In genomic region chr3:69126509-69127345, GRCm38 (mm10) we compare ENCODE assay signal across 8 mouse cellular contexts. TPM values are rescaled to one million over a fixed set of nuclear protein-coding genes. Genes with fewer than 3 reads are reported as not detected.
A peak's percentile ranks its signal among the peaks of the same experiment; 100 is the strongest.
DNase-seq lines count a peak whose midpoint lies in the region; ATAC-seq lines count a peak whose summit lies in the region.

Gene Kpna4, minus strand, starts transcription at chr3:69127113.

- no peaks in the 10 kb centered on the region for H3K27me3 ChIP-seq in hindbrain, embryonic 16.5 days (replicated peaks; ENCODE audit: control insufficient read depth, insufficient read depth, low read length)

- under 1% methylated on average over 83 of the region's 107 CpGs for WGBS in hindbrain, embryonic 16.5 days
- under 1% methylated on average over 90 of the region's 107 CpGs for WGBS in macrophage (ENCODE audit: missing documents)

- H3K4me2 ChIP-seq in hindbrain, embryonic 16.5 days (ENCODE audit: low read length), result peak within 1 kb of the TSS; percentile 91

- no peaks in the 10 kb centered on the region for H3K36me3 ChIP-seq in hindbrain, embryonic 16.5 days (ENCODE audit: control insufficient read depth, insufficient read depth, low read length)
- no peaks in the 10 kb centered on the region for H3K36me3 ChIP-seq in macrophage (ENCODE audit: inconsistent target)

- peak; percentile 96 for DNase-seq in WW6 (ENCODE audit: low read depth, low spot score)
- DNase-seq in cerebellum, postnatal 4 days (ENCODE audit: low spot score in 2 of 2), result peak; percentile 82 to 93
- DNase-seq in gastrocnemius, adult 18-20 months (ENCODE audit: low spot score), result peak; percentile 93
- DNase-seq in left cerebral cortex, adult 18-20 months (ENCODE audit: low spot score in 2 of 2), result peak; percentile 90 to 96
- DNase-seq in right cerebral cortex, adult 18-20 months, result peak; percentile 96
- DNase-seq in urinary bladder, postnatal 10 days (ENCODE audit: low spot score), result peak; percentile 79

- no peaks in the 10 kb centered on the region for H3K9me3 ChIP-seq in hindbrain, embryonic 16.5 days (ENCODE audit: control insufficient read depth, low read length)

- peak; percentile 98 for ATAC-seq in hindbrain, embryonic 16.5 days

- H3K79me2 ChIP-seq in macrophage (ENCODE audit: inconsistent target), result peaks cover 45% of the 10 kb centered on the region

- peak within 1 kb of the TSS; percentile 99 for H3K9ac ChIP-seq in hindbrain, embryonic 16.5 days (ENCODE audit: low read depth, low read length)

- H3K4me3 ChIP-seq in hindbrain, embryonic 16.5 days (ENCODE audit: low read length), result peak within 1 kb of the TSS; percentile 96
- H3K4me3 ChIP-seq in macrophage (ENCODE audit: inconsistent target), result peak within 1 kb of the TSS; percentile 85

- H3K4me1 ChIP-seq in hindbrain, embryonic 16.5 days (ENCODE audit: control insufficient read depth, insufficient read depth, low read depth, low read length), result peaks cover 15% of the 10 kb centered on the region

- peak within 1 kb of the TSS; percentile 97 for H3K27ac ChIP-seq in hindbrain, embryonic 16.5 days (ENCODE audit: low read depth, low read length)
- peak within 1 kb of the TSS; percentile 87 for H3K27ac ChIP-seq in macrophage

RNA-seq across cellular contexts. Expression of gene Kpna4, which starts in this region (rescaled TPM):
- total RNA-seq in gastrocnemius, adult 18-20 months (2021), result 100 to 1,000 TPM; 122 to 133 TPM
- 27.0 and 28.7 TPM in 2 replicates for polyA plus RNA-seq in hindbrain, embryonic 16.5 days (2015; fragmentation: Nextera tagmentation; extraction: Ambion mirVana)
- 10 to 100 TPM; 65.7 to 71.1 TPM for total RNA-seq in left cerebral cortex, adult 18-20 months (2021)
- 100 to 1,000 TPM in 12 of 26 experiments, 10 to 100 TPM in 14; 64.4 to 136 (median 99.1) TPM for total RNA-seq in macrophage (2018; cell fraction: chromatin; rRNA removed)
- 10 to 100 TPM; 48.3 to 97.0 (median 60.5) TPM for total RNA-seq in macrophage (2018; cell fraction: cytosol; rRNA removed)
- 100 to 1,000 TPM in 4 of 26 experiments, 10 to 100 TPM in 22; 66.6 to 132 (median 82.4) TPM for total RNA-seq in macrophage (2018; cell fraction: nucleus; rRNA removed)
- polyA plus RNA-seq in macrophage (2018), result 59.1 to 89.1 TPM (median 64.7 TPM) in 3 replicates

Comparison
In these comparisons a context has a peak if more than half of its experiments do, and no peak if none do; other contexts are left out.
1. Peak in every context shown above with its lines: DNase-seq, ATAC-seq, H3K4me3 ChIP-seq and H3K27ac ChIP-seq.